Mouse (Mus musculus): ENCODE results near the gene Bdkrb2. TPM values are rescaled to one million over a fixed set of nuclear protein-coding genes. Genes with fewer than 3 reads are reported as not detected.

The Bdkrb2 gene
- total and polyA plus RNA-seq, 2 experiments from 2014 or later, result 0.71 to 4.0 TPM

GRCm38 (mm10) chr12:105597135-105597534, 34.1 kb downstream of the Bdkrb2 start:
- WGBS, result 82% methylated on average over 8 of the region's 8 CpGs
- no peaks in the 10 kb centered on the region for H3K4me1 ChIP-seq (ENCODE audit: control insufficient read depth, insufficient read depth)

GRCm38 (mm10) chr12:105598503-105598902, 35.5 kb downstream of the Bdkrb2 start:
- H3K4me1 ChIP-seq (ENCODE audit: control insufficient read depth, insufficient read depth), result no peaks in the 10 kb centered on the region
- TF ChIP-seq EP300 (IDR thresholded peaks at IDR 0.05; ENCODE audit: low read depth) (no peak), CTCF (IDR thresholded peaks at IDR 0.05; ENCODE audit: low read depth) (no peak)
- DNase-seq (ENCODE audit: low spot score), result no peak
- no peak overlapping the region for H3K4me2 ChIP-seq (ENCODE audit: low read depth, low read length)
- no peaks in the 10 kb centered on the region for H3K9me3 ChIP-seq (replicated peaks; ENCODE audit: control insufficient read depth, low read length)
- no peaks in the 10 kb centered on the region for H3K27me3 ChIP-seq (ENCODE audit: control insufficient read depth, insufficient read depth, low read length)
- no peak overlapping the region for H3K9ac ChIP-seq (replicated peaks; ENCODE audit: low read depth, low read length)
- no peak overlapping the region for H3K4me3 ChIP-seq (ENCODE audit: low read depth, low read length)
- H3K36me3 ChIP-seq (replicated peaks; ENCODE audit: control insufficient read depth, insufficient read depth, low read length), result no peaks in the 10 kb centered on the region
- ATAC-seq (ENCODE audit: insufficient read depth, low read depth), result no peak
- WGBS, result 79% methylated on average over 10 of the region's 10 CpGs
- no peak overlapping the region for H3K27ac ChIP-seq (ENCODE audit: low read depth)

More at GRCm38 (mm10) chr12:105597135-105597534, 34.1 kb downstream of the Bdkrb2 start:
- H3K9ac ChIP-seq (replicated peaks; ENCODE audit: low read depth, low read length), result no peak overlapping the region
- no peaks in the 10 kb centered on the region for H3K9me3 ChIP-seq (replicated peaks; ENCODE audit: control insufficient read depth, low read length)
- no peak for DNase-seq (ENCODE audit: low spot score)
- no peak for TF ChIP-seq EP300 (IDR thresholded peaks at IDR 0.05; ENCODE audit: low read depth)
- TF ChIP-seq CTCF (IDR thresholded peaks at IDR 0.05; ENCODE audit: low read depth), result no peak
- no peak overlapping the region for H3K27ac ChIP-seq (ENCODE audit: low read depth)
- ATAC-seq (ENCODE audit: insufficient read depth, low read depth), result no peak
- no peaks in the 10 kb centered on the region for H3K36me3 ChIP-seq (replicated peaks; ENCODE audit: control insufficient read depth, insufficient read depth, low read length)
- no peak overlapping the region for H3K4me2 ChIP-seq (ENCODE audit: low read depth, low read length)
- H3K27me3 ChIP-seq (ENCODE audit: control insufficient read depth, insufficient read depth, low read length), result 0 out of 2 replicates have a peak, but pooled peaks cover 6% of the 10 kb centered on the region
- no peak overlapping the region for H3K4me3 ChIP-seq (ENCODE audit: low read depth, low read length)

- DNase-seq (ENCODE audit: low spot score), result no peak
- H3K27ac ChIP-seq (ENCODE audit: low read depth), result no peak overlapping the region
- no peak for TF ChIP-seq EP300 (IDR thresholded peaks at IDR 0.05; ENCODE audit: low read depth)
- TF ChIP-seq CTCF (IDR thresholded peaks at IDR 0.05; ENCODE audit: low read depth), result no peak
- WGBS, result 77% methylated on average over 5 of the region's 5 CpGs
- no peaks in the 10 kb centered on the region for H3K9me3 ChIP-seq (replicated peaks; ENCODE audit: control insufficient read depth, low read length)
- no peak for ATAC-seq (ENCODE audit: insufficient read depth, low read depth)
- H3K4me1 ChIP-seq (ENCODE audit: control insufficient read depth, insufficient read depth), result no peaks in the 10 kb centered on the region
- H3K9ac ChIP-seq (replicated peaks; ENCODE audit: low read depth, low read length), result no peak overlapping the region
- H3K4me3 ChIP-seq (ENCODE audit: low read depth, low read length), result no peak overlapping the region
- no peak overlapping the region for H3K4me2 ChIP-seq (ENCODE audit: low read depth, low read length)
- no peaks in the 10 kb centered on the region for H3K27me3 ChIP-seq (ENCODE audit: control insufficient read depth, insufficient read depth, low read length)
- no peaks in the 10 kb centered on the region for H3K36me3 ChIP-seq (replicated peaks; ENCODE audit: control insufficient read depth, insufficient read depth, low read length)
Observed at GRCm38 (mm10) chr12:105599098-105599497, 36.1 kb downstream of the Bdkrb2 start.

- no peak overlapping the region for H3K4me3 ChIP-seq (ENCODE audit: low read depth, low read length)
- no peaks in the 10 kb centered on the region for H3K9me3 ChIP-seq (replicated peaks; ENCODE audit: control insufficient read depth, low read length)
- ATAC-seq (ENCODE audit: insufficient read depth, low read depth) (no peak), DNase-seq (ENCODE audit: low spot score) (no peak)
- H3K9ac ChIP-seq (replicated peaks; ENCODE audit: low read depth, low read length), result no peak overlapping the region
- 27% methylated on average over 6 of the region's 6 CpGs for WGBS
- no peaks in the 10 kb centered on the region for H3K4me1 ChIP-seq (ENCODE audit: control insufficient read depth, insufficient read depth)
- no peak overlapping the region for H3K4me2 ChIP-seq (ENCODE audit: low read depth, low read length)
- no peak overlapping the region for H3K27ac ChIP-seq (ENCODE audit: low read depth)
- H3K36me3 ChIP-seq (replicated peaks; ENCODE audit: control insufficient read depth, insufficient read depth, low read length), result no peaks in the 10 kb centered on the region
- TF ChIP-seq EP300 (IDR thresholded peaks at IDR 0.05; ENCODE audit: low read depth), result no peak
- TF ChIP-seq CTCF (IDR thresholded peaks at IDR 0.05; ENCODE audit: low read depth), result no peak
- H3K27me3 ChIP-seq (ENCODE audit: control insufficient read depth, insufficient read depth, low read length), result no peaks in the 10 kb centered on the region
Observed at GRCm38 (mm10) chr12:105601586-105601985, 38.6 kb downstream of the Bdkrb2 start.

GRCm38 (mm10) chr12:105602581-105603210, 39.7 kb downstream of the Bdkrb2 start, which contains the start of gene Bdkrb1:
Bdkrb1 (plus strand) TSS chr12:105603085.
- no peak for ATAC-seq (ENCODE audit: insufficient read depth, low read depth)
- H3K27me3 ChIP-seq (ENCODE audit: control insufficient read depth, insufficient read depth, low read length), result no peaks in the 10 kb centered on the region
- H3K4me2 ChIP-seq (ENCODE audit: low read depth, low read length), result no peak within 1 kb of the TSS
- no peak for DNase-seq (ENCODE audit: low spot score)
- 87% methylated on average over 11 of the region's 11 CpGs for WGBS
- H3K36me3 ChIP-seq (replicated peaks; ENCODE audit: control insufficient read depth, insufficient read depth, low read length), result no peaks in the 10 kb centered on the region
- H3K9ac ChIP-seq (replicated peaks; ENCODE audit: low read depth, low read length), result no peak within 1 kb of the TSS
- no peaks in the 10 kb centered on the region for H3K4me1 ChIP-seq (ENCODE audit: control insufficient read depth, insufficient read depth)
- TF ChIP-seq EP300 (IDR thresholded peaks at IDR 0.05; ENCODE audit: low read depth) (no peak), CTCF (IDR thresholded peaks at IDR 0.05; ENCODE audit: low read depth) (no peak)
- H3K9me3 ChIP-seq (replicated peaks; ENCODE audit: control insufficient read depth, low read length), result no peaks in the 10 kb centered on the region
- no peak within 1 kb of the TSS for H3K27ac ChIP-seq (ENCODE audit: low read depth)
- H3K4me3 ChIP-seq (ENCODE audit: low read depth, low read length), result no peak within 1 kb of the TSS

- Histone ChIP-seq H3K27me3 (ENCODE audit: control insufficient read depth, insufficient read depth, low read length) (no peaks in the 10 kb centered on the region), H3K9me3 (replicated peaks; ENCODE audit: control insufficient read depth, low read length) (no peaks in the 10 kb centered on the region), H3K4me3 (ENCODE audit: low read depth, low read length) (no peak overlapping the region), H3K4me2 (ENCODE audit: low read depth, low read length) (no peak overlapping the region), H3K9ac (replicated peaks; ENCODE audit: low read depth, low read length) (no peak overlapping the region), H3K27ac (ENCODE audit: low read depth) (no peak overlapping the region), H3K4me1 (ENCODE audit: control insufficient read depth, insufficient read depth) (no peaks in the 10 kb centered on the region), H3K36me3 (replicated peaks; ENCODE audit: control insufficient read depth, insufficient read depth, low read length) (no peaks in the 10 kb centered on the region)
- ATAC-seq (ENCODE audit: insufficient read depth, low read depth), result no peak
- no peak for DNase-seq (ENCODE audit: low spot score)
- 85% methylated on average over 11 of the region's 11 CpGs for WGBS
- TF ChIP-seq CTCF (IDR thresholded peaks at IDR 0.05; ENCODE audit: low read depth), result no peak
- no peak for TF ChIP-seq EP300 (IDR thresholded peaks at IDR 0.05; ENCODE audit: low read depth)
Observed at GRCm38 (mm10) chr12:105603904-105604303, 40.9 kb downstream of the Bdkrb2 start.

Data from heart, postnatal 0 days (tissue).